Mouse (Mus musculus): ENCODE results near the gene Rpl10.

DNA sequence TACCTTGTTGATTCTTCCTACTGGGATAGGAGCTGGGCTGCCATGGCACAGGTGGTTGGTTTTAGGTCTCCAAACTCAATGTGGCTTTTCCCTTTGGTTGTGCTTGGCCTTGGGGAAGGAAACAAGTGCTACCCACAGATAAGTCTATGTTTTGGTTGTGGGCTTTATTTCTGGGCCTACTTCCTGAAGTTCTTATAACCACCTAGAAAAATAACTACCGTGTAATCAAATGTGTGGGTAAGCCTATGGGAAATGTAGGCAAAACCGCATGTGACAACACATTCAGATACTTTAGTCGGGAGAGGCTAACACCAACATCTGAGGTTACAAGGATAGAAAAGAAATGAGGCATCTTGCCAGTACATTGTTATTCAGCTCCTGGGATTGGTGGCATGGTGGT is 12.9 kb upstream of the Rpl10 start:
- no peak for TF ChIP-seq CTCF (IDR thresholded peaks at IDR 0.05; ENCODE audit: extremely low read depth, insufficient read depth, insufficient read length, insufficient replicate concordance)
- TF ChIP-seq POLR2A (IDR thresholded peaks at IDR 0.05; ENCODE audit: low read depth, low read length): no peak
